Mouse (Mus musculus): ENCODE measurements around the gene Polg.
A peak's percentile ranks its signal among the peaks of the same experiment; 100 is the strongest.

Gene Polg

GRCm38 (mm10) chr7:79466053-79466901, at the start of gene Polg:
Gene Polg, minus strand, starts transcription at chr7:79466362.
- DNase-seq: peak; percentile 100

- DNase-seq: no peak
These were observed 49.7 kb upstream of the Polg start for GRCm38 (mm10) chr7:79515861-79516260.

GRCm38 (mm10) chr7:79515221-79515743, 49.1 kb upstream of the Polg start:
- no peak for DNase-seq

GRCm38 (mm10) chr7:79514361-79514881, 48.3 kb upstream of the Polg start:
- no peak for DNase-seq

- no peak for DNase-seq
These were observed 47.3 kb upstream of the Polg start for GRCm38 (mm10) chr7:79513466-79513865.

GRCm38 (mm10) chr7:79512496-79512895, 46.3 kb upstream of the Polg start:
- no peak for DNase-seq

GRCm38 (mm10) chr7:79511656-79512055, 45.5 kb upstream of the Polg start:
- no peak for DNase-seq

GRCm38 (mm10) chr7:79511181-79511580, 45.0 kb upstream of the Polg start:
- DNase-seq: no peak

- DNase-seq: no peak
These were observed 44.5 kb upstream of the Polg start for GRCm38 (mm10) chr7:79510686-79511085.

GRCm38 (mm10) chr7:79509710-79510109, 43.5 kb upstream of the Polg start:
- no peak for DNase-seq

- no peak for DNase-seq
These were observed 43.1 kb upstream of the Polg start for GRCm38 (mm10) chr7:79509235-79509607.

GRCm38 (mm10) chr7:79508280-79509234, 42.4 kb upstream of the Polg start:
- no peak for DNase-seq

GRCm38 (mm10) chr7:79507756-79508155, 41.6 kb upstream of the Polg start:
- no peak for DNase-seq

- DNase-seq: no peak
These were observed 41.0 kb upstream of the Polg start for GRCm38 (mm10) chr7:79507101-79507705.

- no peak for DNase-seq
These were observed 40.4 kb upstream of the Polg start for GRCm38 (mm10) chr7:79506531-79507090.

GRCm38 (mm10) chr7:79505876-79506530, 39.8 kb upstream of the Polg start:
- no peak for DNase-seq

GRCm38 (mm10) chr7:79505376-79505775, 39.2 kb upstream of the Polg start:
- no peak for DNase-seq

- no peak for DNase-seq
These were observed 38.6 kb upstream of the Polg start for GRCm38 (mm10) chr7:79504723-79505122.

GRCm38 (mm10) chr7:79503656-79504250, 37.6 kb upstream of the Polg start:
- DNase-seq: no peak

GRCm38 (mm10) chr7:79503103-79503455, 36.9 kb upstream of the Polg start:
- no peak for DNase-seq
